Mouse (Mus musculus) limb, embryonic 14.5 days (tissue): ENCODE measurements around the gene Zranb2. TPM values are rescaled to one million over a fixed set of nuclear protein-coding genes. Genes with fewer than 3 reads are reported as not detected.

Experiments used
- ATAC-seq: fragments of 200-750 bp; cut with Nextera tagmentation; 2 replicates; pipeline ENCODE4 v1.8.0; 2017; ENCODE audit warnings: low read depth, moderate number of reproducible peaks, moderate TSS enrichment; ENCODE audit not compliant: low FRiP score
- DNase-seq: peaks from one replicate; pipeline ENCODE4 v3.0.0-alpha.2; 2015; ENCODE audit warnings: low spot score
- H3K27ac ChIP-seq: fragments of 300-500 bp; sonication (generic); replicated peaks from 2 replicates; pipeline ENCODE4 v1.5.1; 2014; ENCODE audit warnings: low read depth, mild to moderate bottlenecking, low read length, moderate library complexity, mixed read lengths
- H3K27me3 ChIP-seq: fragments of 300-500 bp; sonication (generic); 2 replicates; pipeline ENCODE4 v1.6.1; 2014; ENCODE audit warnings: low read length, mixed read lengths; ENCODE audit not compliant: control insufficient read depth, insufficient read depth
- H3K36me3 ChIP-seq: fragments of 300-500 bp; sonication (generic); 2 replicates; pipeline ENCODE4 v1.6.1; 2014; ENCODE audit warnings: mild to moderate bottlenecking, low read length, moderate library complexity, mixed read lengths; ENCODE audit not compliant: control insufficient read depth, insufficient read depth
- H3K4me1 ChIP-seq: fragments of 300-500 bp; sonication (generic); 2 replicates; pipeline ENCODE4 v1.6.1; 2014; ENCODE audit warnings: antibody characterized with exemption, low read length, mixed read lengths; ENCODE audit not compliant: control insufficient read depth, insufficient read depth
- H3K4me2 ChIP-seq: fragments of 300-500 bp; sonication (generic); replicated peaks from 2 replicates; pipeline ENCODE4 v1.6.1; 2014; ENCODE audit warnings: low read depth, mild to moderate bottlenecking, low read length, moderate library complexity; ENCODE audit not compliant: severe bottlenecking
- H3K4me3 ChIP-seq: fragments of 300-500 bp; sonication (generic); replicated peaks from 2 replicates; pipeline ENCODE4 v1.5.1; 2014; ENCODE audit warnings: low read length
- H3K9ac ChIP-seq: fragments of 300-500 bp; sonication (generic); 2 replicates; pipeline ENCODE4 v1.6.1; 2014; ENCODE audit warnings: mild to moderate bottlenecking, low read depth, low read length, moderate library complexity; ENCODE audit not compliant: severe bottlenecking
- H3K9me3 ChIP-seq: fragments of 300-500 bp; sonication (generic); 2 replicates; pipeline ENCODE4 v1.6.1; 2016; ENCODE audit warnings: low read length; ENCODE audit not compliant: control insufficient read depth
- POLR2A ChIP-seq: fragments of 200-500 bp; IDR thresholded peaks from 2 replicates; pipeline ENCODE4 v1.8.0; 2012; ENCODE audit warnings: inconsistent platforms, mild to moderate bottlenecking, moderate library complexity, borderline replicate concordance; ENCODE audit not compliant: insufficient read depth, insufficient read length; ENCODE audit errors: extremely low read depth
- WGBS: fragments of 180-500 bp; shearing (Covaris S2); extraction: QIAGEN DNeasy Blood & Tissue Kit; methylation state at CpG from one replicate; pipeline ENCODE4 v1.1.7; 2014; 5-methylcytosine and 5-hydroxymethylcytosine counted together
- polyA plus RNA-seq, 2 experiments: library from polyadenylated mRNA; depleted of rRNA in 1 of 2; stranded (reverse) in 1 of 2; unstranded in 1 of 2; fragments of >200 nt; fragmentation: Nextera tagmentation in 1 of 2; extraction: Ambion mirVana in 1 of 2; gene quantifications; 2 replicates each; pipeline versions ENCODE4 v1.2.1 to v1.2.3; 2012 to 2014

Gene Zranb2
- polyA plus RNA-seq (2012; rRNA removed): 89.0 and 105 TPM in 2 replicates
- polyA plus RNA-seq (2014; fragmentation: Nextera tagmentation; extraction: Ambion mirVana): 97.7 and 106 TPM in 2 replicates

- peak; percentile 72; the same call in 1 of the 2 replicates for TF ChIP-seq POLR2A
- peaks cover 10% of the 10 kb centered on the region; the same call in 1 of the 2 replicates for H3K27me3 ChIP-seq
- peak within 1 kb of the TSS; percentile 84 for H3K4me3 ChIP-seq
- H3K9ac ChIP-seq: peak within 1 kb of the TSS; percentile 97
- H3K4me1 ChIP-seq: peaks cover 8% of the 10 kb centered on the region; the same call in 1 of the 2 replicates
- WGBS: under 1% methylated on average over 72 of the region's 91 CpGs
- no peaks in the 10 kb centered on the region for H3K9me3 ChIP-seq
- peak within 1 kb of the TSS; percentile 95 for H3K27ac ChIP-seq
- peaks cover 20% of the 10 kb centered on the region for H3K36me3 ChIP-seq
- ATAC-seq (peak; percentile 95), DNase-seq (peak; percentile 93)
- H3K4me2 ChIP-seq: peak within 1 kb of the TSS; percentile 68
Observed at GRCm38 (mm10) chr3:157533964-157534785, at the start of gene Zranb2. Gene Zranb2, plus strand, starts transcription at chr3:157534160.

GRCm38 (mm10) chr3:157492043-157492442 is 41.9 kb upstream of the Zranb2 start:
- no peak for ATAC-seq
- TF ChIP-seq POLR2A: no peak
- no peak for DNase-seq
- 56% methylated on average over 4 of the region's 4 CpGs for WGBS
- Histone ChIP-seq H3K36me3 (no peaks in the 10 kb centered on the region), H3K27me3 (no peaks in the 10 kb centered on the region), H3K9ac (no peak overlapping the region), H3K9me3 (no peaks in the 10 kb centered on the region), H3K4me2 (no peak overlapping the region), H3K4me1 (no peaks in the 10 kb centered on the region), H3K4me3 (no peak overlapping the region), H3K27ac (no peak overlapping the region)

- 56% methylated on average over 1 of the region's 1 CpGs for WGBS
Observed at GRCm38 (mm10) chr3:157502216-157502615, 31.7 kb upstream of the Zranb2 start.

GRCm38 (mm10) chr3:157514116-157514796 is 19.7 kb upstream of the Zranb2 start:
- no peaks in the 10 kb centered on the region for H3K9me3 ChIP-seq
- DNase-seq (no peak), ATAC-seq (peak; percentile 62)
- 43% methylated on average over 5 of the region's 5 CpGs for WGBS
- no peaks in the 10 kb centered on the region for H3K36me3 ChIP-seq
- H3K4me2 ChIP-seq: no peak overlapping the region
- H3K4me3 ChIP-seq: no peak overlapping the region
- TF ChIP-seq POLR2A: no peak
- H3K4me1 ChIP-seq: peaks cover 4% of the 10 kb centered on the region; the same call in 1 of the 2 replicates
- H3K27ac ChIP-seq: no peak overlapping the region
- H3K27me3 ChIP-seq: no peaks in the 10 kb centered on the region
- no peak overlapping the region for H3K9ac ChIP-seq

More at GRCm38 (mm10) chr3:157502216-157502615, 31.7 kb upstream of the Zranb2 start:
- H3K27me3 ChIP-seq: 0 out of 2 replicates have a peak, but pooled peaks cover under 1% of the 10 kb centered on the region
- no peak overlapping the region for H3K4me3 ChIP-seq
- no peaks in the 10 kb centered on the region for H3K4me1 ChIP-seq
- H3K9ac ChIP-seq: no peak overlapping the region
- no peak overlapping the region for H3K4me2 ChIP-seq
- H3K36me3 ChIP-seq: no peaks in the 10 kb centered on the region
- TF ChIP-seq POLR2A: no peak
- ATAC-seq (no peak), DNase-seq (no peak)
- H3K27ac ChIP-seq: no peak overlapping the region
- no peaks in the 10 kb centered on the region for H3K9me3 ChIP-seq

GRCm38 (mm10) chr3:157516471-157516870 is 17.5 kb upstream of the Zranb2 start:
- no peaks in the 10 kb centered on the region for H3K9me3 ChIP-seq
- no peak overlapping the region for H3K4me2 ChIP-seq
- ATAC-seq (no peak), DNase-seq (no peak)
- H3K27ac ChIP-seq: no peak overlapping the region
- peaks cover 4% of the 10 kb centered on the region; the same call in 1 of the 2 replicates for H3K4me1 ChIP-seq
- H3K4me3 ChIP-seq: no peak overlapping the region
- H3K27me3 ChIP-seq: no peaks in the 10 kb centered on the region
- TF ChIP-seq POLR2A: no peak
- 66% methylated on average over 3 of the region's 3 CpGs for WGBS
- H3K9ac ChIP-seq: no peak overlapping the region
- no peaks in the 10 kb centered on the region for H3K36me3 ChIP-seq
